Mouse (Mus musculus): ENCODE data around the gene Ccdc22. TPM values are rescaled to one million over a fixed set of nuclear protein-coding genes. Genes with fewer than 3 reads are reported as not detected.

The Ccdc22 gene
- 31.2 and 36.4 TPM in 2 replicates for total RNA-seq (2017)

DNA sequence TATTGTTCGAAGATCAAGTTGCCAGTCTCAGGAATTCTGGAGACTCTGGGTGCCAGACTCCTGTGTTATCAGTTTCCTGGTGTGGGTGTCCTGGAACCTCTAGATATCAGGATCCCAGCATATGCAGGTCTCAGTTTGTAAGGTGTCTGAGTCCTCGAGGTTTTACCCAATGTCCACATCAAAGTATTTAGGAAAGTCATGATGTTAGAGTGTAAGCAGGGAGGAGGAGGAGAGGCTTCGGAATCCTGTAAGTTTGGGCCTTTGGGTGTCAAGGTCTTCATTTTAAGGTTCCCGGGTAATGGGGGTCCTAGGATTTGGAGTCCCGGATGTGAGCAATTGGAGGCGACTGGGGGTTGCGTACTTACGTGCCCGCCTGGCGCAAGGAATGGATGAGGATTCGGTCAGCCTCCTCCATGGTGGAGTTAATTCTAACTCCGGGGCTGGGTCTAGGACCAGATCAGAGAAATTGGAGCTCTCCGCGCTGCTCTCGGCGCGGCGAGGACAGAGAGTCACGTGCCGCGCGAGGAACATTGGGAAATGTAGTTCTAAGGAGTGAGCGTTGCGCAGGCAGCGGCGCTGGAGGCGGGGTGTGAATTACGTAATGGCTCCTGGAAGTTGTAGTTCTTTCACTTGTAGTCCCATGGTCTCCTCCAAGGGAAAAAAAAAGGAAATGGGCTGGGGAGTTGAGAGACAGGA is at the start of gene Ccdc22:
Gene Ccdc22 (minus strand): TSS at position 639 of the 696 bp plus-strand sequence.
- peak; percentile 94 for ATAC-seq (replicated peaks; ENCODE audit: low read depth, poor library complexity, severe bottlenecking)

DNA sequence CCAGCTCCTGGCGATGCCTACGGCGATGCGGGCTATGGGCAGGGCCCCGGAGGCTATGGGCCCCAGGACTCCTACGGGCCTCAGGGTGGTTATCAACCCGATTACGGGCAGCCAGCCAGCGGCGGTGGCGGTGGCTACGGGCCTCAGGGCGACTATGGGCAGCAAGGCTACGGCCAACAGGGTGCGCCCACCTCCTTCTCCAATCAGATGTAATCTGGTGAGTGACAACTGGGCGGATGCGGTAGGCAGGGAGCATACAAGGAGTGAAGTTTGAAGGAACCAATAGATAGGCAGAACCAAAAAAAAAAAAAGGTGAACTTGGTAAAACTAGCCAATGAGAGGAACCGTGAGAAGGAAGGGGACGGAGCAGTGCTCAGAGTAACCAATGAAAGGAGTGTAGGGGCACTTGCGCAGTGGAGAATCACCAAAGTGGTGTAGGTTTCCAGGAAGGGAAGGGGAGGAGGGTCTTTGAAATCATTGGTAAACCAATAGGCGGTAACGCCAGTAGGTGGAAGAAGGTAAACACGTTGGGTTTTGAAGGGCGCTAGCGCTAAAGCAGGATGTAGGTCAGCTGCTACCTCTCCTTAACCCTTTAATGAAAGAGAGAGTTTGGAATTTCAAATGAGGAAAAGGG is 43.5 kb upstream of the Ccdc22 start:
- peak; percentile 95 for ATAC-seq (replicated peaks; ENCODE audit: low read depth, poor library complexity, severe bottlenecking)

DNA sequence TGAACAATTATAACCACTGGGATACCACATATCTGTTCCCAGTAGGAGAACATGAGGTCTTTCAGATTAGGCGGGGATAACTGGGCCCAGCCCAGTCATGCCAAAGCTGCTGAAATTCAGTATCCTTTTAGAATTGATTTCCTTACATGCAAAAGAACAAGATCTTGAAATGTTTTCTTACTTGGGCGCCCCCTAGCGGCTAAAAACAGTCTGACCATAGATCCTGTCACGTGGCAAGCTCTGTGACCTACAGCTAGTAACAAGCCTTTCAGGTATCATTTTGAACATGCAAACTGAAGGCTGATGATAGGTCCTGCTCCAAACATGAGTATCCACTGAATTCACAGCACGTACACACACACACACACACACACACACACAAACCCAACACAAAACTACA is 40.0 kb upstream of the Ccdc22 start:
- 0 out of 2 replicates have a peak, but pooled peaks have one; percentile 8 for ATAC-seq (replicated peaks; ENCODE audit: low read depth, poor library complexity, severe bottlenecking)

DNA sequence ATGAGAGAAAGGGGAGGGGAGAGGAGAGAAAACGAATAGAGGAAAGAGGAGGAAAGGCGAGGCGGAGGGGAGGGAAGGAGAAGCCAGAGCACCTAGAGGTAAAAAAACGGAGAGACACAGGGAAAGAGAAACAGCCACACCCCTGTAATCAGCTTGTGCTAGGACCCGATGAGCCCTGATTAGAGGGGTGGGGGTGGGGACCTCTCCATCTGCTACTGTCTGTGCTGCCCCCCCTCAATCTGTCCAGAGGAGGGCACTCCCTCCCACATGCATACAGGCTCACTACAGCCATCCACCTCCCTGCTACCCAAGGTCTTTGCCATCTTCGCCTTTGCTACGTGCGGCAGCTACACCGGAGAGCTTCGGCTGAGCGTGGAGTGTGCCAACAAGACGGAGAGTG is 35.5 kb upstream of the Ccdc22 start:
- ATAC-seq (replicated peaks; ENCODE audit: low read depth, poor library complexity, severe bottlenecking) = no peak

DNA sequence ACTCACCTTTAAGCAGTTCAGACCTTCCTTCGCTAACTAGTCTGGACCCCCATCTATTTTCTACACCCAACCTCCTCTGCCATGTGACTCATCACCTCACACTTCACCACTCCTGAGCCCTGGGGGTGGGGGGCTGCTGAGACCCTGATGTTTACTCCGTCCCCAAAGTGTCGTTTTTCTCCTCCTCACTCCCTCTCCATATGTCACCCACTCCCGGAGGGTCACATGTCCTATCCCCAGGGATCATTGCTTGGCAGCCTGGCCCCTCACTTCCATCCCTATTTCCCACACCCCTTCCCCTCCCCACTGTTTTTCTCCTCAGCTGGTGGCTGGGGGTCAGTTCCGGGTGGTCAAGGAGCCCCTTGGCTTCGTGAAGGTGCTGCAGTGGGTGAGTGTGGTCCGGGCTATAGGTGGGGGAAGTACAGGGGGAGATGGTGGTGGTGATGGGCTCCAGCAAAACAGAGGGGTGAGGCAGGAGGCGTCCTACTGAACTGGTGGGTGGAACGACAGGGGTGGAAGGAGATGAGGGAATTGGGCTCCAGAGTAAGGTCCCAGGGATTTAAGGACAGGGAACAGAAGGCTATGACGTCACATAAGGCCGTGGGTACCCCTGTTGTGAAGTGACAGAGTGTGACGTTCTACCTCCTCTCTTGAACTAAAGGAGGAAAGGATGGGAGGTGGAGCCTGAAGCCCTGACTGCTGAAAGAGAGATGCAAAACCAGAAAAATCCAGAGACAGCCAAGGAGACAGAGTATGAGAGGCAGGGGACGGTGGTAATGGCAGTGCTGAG is 34.4 kb upstream of the Ccdc22 start:
- no peak for ATAC-seq (replicated peaks; ENCODE audit: low read depth, poor library complexity, severe bottlenecking)

DNA sequence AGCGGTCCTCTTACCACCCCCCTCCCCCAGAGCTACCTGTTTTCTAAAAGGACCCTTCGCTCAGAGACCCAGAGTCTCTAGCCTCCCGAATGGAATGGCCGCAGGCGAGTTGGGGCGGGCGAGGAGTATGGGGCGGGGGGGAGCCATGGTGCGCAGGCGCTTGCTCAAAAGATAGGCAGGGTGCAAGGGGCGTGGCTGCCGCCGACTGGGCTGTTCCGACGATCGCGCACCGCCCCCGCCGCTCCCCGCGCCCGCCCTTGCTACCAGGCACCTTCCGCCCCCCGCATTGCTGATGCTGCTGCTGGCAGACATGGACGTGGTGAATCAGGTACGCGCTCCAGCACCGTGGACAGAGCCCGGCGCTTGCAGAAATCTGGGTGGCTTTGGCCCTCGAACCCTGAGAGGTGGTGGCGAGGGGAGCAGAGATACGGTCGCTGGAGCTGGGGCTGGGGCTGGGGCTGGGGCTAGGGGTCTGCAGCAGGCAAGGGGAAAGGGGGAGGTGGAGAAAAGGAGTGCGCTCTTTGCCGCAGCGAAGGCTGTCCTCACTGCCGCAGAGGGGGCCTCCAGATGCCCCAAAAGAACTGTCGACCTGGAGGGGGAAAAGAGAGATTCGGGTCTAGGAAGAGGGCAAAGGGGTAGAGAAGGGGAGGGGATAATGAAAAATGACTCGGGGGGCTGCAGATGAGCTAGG is 33.2 kb upstream of the Ccdc22 start, which contains the start of gene Syp:
Gene Syp (plus strand): TSS at position 71 of the 691 bp plus-strand sequence.
- peak; percentile 99 for ATAC-seq (replicated peaks; ENCODE audit: low read depth, poor library complexity, severe bottlenecking)

DNA sequence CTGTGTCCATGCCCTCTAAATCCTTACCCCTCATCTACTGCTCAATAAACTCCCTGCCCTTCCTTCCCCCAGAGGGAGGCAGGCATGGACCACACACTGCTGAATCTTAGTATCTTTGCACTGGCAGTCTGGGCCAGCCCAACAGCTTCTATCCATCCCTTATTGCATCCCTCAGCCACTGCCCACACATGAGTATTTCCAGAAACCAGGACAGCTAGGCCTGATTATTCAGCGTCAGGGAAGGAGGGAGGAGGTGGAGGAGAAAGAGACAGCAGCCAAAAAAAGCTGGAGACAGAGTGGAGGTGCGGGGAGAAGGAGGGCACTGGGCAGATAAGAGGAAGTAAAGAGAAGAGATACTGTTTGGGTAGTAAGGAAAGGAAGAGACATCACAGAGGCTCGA is 29.8 kb upstream of the Ccdc22 start:
- ATAC-seq (replicated peaks; ENCODE audit: low read depth, poor library complexity, severe bottlenecking) = no peak

DNA sequence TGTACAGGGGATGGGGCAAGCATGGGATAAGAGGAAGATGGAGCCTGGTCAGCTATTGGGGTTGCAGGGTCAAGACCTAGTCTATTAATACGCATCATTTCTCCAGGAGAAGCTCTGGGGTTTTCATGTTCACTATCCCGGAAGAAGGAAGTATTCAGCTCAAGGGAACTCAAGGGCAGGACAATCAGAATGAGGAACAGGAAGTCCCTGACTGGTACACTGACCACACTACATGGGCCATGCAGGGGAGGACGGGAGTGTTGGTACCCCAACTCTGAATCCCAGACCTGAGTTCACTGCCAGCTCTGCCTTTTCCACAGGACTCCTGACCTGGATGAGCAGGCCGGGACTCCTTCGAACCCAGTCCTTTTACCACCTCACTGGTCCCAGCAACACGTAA is 27.2 kb upstream of the Ccdc22 start:
- 0 out of 2 replicates have a peak, but pooled peaks have one; percentile 47 for ATAC-seq (replicated peaks; ENCODE audit: low read depth, poor library complexity, severe bottlenecking)

DNA sequence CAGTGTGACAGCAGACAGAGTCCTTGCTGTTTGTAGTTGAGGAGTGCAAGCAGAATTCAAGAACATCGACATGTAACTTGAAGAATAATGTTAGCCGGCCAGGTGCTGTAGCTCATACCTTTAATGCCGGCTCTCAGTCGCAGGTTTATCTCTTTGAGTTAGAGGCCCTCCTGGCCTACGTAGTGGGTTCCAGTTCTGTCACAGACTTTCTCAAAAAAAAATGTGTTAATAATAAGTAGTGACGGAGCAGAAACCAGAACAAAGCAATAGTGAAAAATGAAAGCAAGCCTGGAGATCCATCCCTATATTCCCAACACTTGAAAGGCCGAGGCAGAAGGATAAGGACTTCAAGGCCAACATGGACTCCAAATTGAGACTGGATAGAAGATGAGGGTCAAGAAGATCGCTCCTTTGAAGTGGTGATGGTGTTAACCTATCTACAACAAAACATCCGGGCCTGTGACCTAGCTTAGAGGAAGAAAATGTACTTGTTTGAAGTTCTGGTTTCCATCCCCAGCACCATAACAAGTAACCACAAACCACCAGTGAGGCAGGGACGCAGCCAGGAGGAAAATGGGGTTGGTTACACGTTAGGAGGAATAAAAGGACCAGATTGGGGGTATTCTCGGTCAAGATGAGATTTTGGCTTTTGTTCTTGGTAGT is 12.7 kb upstream of the Ccdc22 start:
- 0 out of 2 replicates have a peak, but pooled peaks have one; percentile 25 for ATAC-seq (replicated peaks; ENCODE audit: low read depth, poor library complexity, severe bottlenecking)

DNA sequence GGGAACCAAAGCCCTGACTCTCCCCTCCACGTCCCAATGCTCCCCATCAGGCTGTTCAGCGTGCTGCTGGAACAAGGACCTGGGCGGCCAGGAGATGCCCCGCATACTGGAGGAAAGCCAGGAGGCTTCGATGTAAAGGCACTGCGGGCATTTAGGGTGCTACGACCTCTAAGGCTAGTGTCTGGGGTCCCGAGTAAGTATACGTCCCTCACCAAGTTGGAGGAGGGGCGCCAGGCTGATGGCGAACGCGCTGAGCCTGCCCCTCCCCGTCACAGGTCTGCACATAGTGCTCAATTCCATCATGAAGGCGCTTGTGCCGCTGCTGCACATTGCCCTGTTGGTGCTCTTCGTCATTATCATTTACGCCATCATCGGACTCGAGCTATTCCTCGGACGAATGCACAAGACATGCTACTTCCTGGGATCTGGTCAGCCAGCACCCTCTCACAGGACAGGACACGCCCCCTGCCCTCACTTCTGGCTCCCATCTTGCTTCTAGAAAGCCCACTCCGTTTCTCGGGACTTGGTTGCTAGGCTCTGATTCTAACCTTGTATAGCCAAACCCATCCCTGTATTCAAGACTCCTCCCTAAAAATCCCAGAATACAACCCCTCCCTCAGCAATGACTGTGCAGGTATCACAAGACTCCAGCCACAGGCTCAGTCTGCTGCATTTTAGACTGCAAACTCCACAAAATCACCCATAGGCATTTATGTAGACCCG is 5.4 kb upstream of the Ccdc22 start:
- ATAC-seq (replicated peaks; ENCODE audit: low read depth, poor library complexity, severe bottlenecking) = peak; percentile 36; the same call in 1 of the 2 replicates

DNA sequence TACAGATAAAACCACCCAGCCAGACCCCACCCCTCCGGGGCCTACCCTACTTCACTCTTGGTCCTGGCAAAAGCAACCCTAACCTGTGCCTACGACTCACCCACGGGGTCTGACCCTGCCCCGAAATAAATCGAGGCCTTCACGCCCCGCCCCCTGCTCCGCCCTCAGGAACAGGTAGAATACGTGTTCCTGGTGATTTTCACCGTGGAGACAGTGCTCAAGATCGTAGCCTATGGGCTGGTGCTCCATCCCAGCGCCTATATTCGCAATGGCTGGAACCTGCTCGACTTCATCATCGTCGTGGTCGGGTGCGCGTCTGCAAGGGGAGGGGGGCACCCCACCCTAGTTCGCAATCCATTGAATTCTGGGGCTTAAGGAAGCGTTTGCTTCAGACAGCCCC is 4.7 kb upstream of the Ccdc22 start:
- ATAC-seq (replicated peaks; ENCODE audit: low read depth, poor library complexity, severe bottlenecking) = no peak

DNA sequence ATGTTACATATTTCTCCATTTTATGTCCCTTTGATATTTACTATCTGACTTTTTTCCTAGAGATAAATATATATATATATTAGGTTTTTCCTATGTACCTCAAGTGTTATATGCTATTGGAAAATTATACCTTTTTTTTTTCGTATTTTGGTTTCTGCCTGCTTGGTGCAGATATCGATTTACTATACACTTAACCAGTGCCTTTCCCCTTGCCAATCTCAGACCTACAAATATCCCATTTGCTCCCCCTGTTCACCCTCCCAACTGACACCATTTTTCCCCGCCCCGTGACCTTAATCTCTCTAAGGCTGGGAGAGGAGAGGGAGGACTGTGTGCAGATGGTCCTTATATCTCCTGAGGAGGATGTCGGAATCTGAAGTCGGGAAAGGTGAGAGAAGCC is 1.5 kb upstream of the Ccdc22 start, which contains the start of gene Cacna1f:
Gene Cacna1f (plus strand): TSS at position 301 of the 400 bp plus-strand sequence.
- ATAC-seq (replicated peaks; ENCODE audit: low read depth, poor library complexity, severe bottlenecking) = no peak

DNA sequence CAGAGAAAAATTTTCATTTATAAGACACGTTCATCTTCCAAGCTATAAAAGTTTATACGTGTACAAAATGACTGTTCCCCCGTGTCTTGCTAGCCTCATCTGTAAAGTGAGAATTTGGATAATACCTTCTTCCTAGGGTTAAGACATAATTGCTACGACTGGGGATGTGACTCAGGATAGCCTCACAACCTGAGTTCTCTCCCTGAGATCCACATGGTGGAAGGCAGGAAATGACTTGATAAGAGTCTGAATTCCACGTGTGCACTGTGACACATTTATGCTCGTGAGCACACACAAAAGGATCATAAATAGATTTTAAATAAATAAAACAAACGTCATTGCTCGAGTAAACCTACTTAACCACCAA is 241 bp upstream of the Ccdc22 start:
- no peak for ATAC-seq (replicated peaks; ENCODE audit: low read depth, poor library complexity, severe bottlenecking)

DNA sequence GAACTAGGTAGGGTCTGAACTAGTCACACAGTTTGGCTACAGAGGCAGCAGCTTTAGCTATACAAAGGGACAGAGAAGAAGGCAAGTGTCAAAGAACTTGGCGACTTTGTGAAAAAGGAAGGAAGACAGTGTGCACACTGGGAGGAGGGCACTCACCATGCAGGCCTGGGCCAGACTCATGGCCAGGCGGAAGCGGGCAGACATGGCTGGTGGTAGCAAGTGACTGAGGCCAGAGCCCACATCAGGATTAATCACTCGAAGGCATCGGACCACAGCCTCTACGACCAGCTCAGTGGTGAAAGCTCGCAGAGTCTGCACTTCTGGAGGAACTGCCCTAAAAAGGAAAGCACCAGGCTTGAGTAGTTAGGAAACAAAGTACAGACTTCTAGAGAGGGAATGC is 1.3 kb downstream of the Ccdc22 start:
- peak; percentile 66 for ATAC-seq (replicated peaks; ENCODE audit: low read depth, poor library complexity, severe bottlenecking)

DNA sequence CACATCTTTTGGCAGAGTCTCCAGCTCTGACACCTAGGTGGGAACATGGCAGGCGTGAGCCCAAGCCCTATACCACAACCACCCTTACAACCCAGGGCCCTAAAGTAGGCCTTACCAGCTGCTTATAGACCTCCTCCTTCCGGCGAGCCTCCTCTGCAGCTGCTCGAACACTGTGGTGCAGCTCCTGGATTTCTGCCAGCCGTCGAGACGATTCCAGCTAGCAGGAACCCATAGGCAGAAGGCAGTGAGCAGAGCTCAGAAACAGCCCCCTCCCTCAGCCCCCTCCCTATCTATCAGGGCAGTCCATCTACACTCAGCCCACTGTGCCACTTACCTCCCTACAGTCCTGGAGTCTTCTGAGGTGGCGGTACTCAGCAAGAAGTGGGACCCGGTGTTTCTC is 9.9 kb downstream of the Ccdc22 start:
- ATAC-seq (replicated peaks; ENCODE audit: low read depth, poor library complexity, severe bottlenecking) = no peak

DNA sequence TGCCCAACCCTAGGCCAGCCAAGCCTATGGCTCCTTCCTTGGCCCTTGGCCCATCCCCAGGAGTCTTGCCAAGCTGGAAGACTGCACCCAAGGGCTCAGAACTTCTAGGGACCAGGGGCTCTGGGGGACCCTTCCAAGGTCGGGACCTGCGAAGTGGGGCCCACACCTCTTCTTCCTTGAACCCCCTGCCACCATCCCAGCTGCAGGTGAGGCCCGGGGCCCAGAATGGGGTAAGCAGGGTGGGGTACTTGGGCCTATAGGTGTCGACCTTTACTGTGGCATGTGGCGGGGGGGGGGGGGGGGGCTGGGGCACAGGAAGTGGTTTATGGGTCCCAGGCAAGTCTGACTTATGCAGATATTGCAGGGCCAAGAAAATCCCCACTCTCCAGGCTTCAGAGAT is 19.0 kb downstream of the Ccdc22 start:
- no peak for ATAC-seq (replicated peaks; ENCODE audit: low read depth, poor library complexity, severe bottlenecking)

DNA sequence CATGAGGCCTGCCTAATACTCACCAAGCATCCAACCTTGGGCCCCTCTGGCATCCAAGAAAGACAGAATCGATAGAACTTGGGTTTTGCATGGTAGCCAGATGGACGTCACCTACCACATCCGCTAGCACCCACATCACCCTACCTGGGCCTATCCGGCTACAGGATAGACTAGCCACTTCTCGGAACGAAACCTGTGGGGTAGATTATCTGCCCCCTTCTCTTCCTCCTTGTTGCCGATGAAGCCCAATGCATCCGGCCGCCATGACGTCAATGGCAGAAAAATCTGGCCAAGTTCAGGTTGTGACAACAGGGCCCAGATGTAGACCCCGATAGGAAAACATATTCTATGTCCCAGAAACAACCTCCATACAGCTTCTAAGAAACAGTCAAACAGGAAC is 21.4 kb downstream of the Ccdc22 start:
- ATAC-seq (replicated peaks; ENCODE audit: low read depth, poor library complexity, severe bottlenecking) = no peak

DNA sequence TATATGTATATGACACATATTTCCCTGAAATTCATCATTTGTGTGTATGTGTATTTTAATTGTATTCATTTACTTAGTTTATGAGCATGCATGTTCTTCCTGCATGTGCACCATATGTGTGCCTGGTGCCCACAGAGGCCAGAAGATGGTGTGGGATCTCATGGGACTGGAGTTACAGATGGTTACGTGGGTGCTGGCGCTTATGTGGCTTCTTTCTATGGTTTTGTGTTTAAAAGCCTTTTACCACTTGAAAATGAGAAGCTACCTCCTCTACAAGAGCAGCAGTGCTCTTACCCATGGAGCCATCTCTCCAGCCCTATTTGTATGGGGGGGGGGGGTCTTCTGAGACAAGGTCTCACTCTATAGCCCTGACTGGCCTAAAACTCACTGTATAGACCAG is 24.2 kb downstream of the Ccdc22 start:
- no peak for ATAC-seq (replicated peaks; ENCODE audit: low read depth, poor library complexity, severe bottlenecking)

DNA sequence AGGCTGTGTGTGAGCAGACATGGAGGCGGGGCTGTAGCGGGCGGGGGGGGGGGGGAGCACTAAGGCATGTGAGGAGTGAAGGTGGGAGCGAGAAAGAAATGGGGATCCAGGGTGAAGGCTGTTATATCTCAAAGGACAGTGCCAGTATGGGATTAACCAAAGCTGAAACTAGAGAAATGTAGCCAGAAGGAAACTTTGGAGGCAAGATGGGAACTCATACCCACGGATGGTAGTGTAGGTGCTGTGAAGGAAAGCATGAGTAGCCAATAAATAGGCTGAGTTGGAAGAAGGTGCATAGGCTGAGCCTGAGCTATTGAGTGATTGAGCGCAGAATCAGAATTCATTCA is 30.5 kb downstream of the Ccdc22 start:
- ATAC-seq (replicated peaks; ENCODE audit: low read depth, poor library complexity, severe bottlenecking) = no peak
